Mouse (Mus musculus) lung, embryonic 16.5 days (tissue): ENCODE measurements at regions not wholly inside any gene's neighbourhood (a gene's known extent, or its start where the extent isn't known, plus 50 kb on each side); places are given as distances from the start of the nearest gene placed in this dataset. TPM values are rescaled to one million over a fixed set of nuclear protein-coding genes. Genes with fewer than 3 reads are reported as not detected.

ENCODE experiments used
- microRNA-seq: library from miRNA; unstranded; fragments of <30 nt; microRNA quantifications from one replicate; pipeline ENCODE4, GENCODE M21; 2016

Small RNAs in the stretch of these regions (microRNA-seq; reads per million reads assigned to microRNA genes)
- gene Mir133a-2 (not detected), gene Mir1a-1 (not detected)
